Mouse (Mus musculus) adrenal gland, adult 8-10 months (tissue): Measurements from ENCODE around the gene Kdm6a. TPM values are rescaled to one million over a fixed set of nuclear protein-coding genes. Genes with fewer than 3 reads are reported as not detected.

ENCODE experiments used
- DNase-seq: peaks from one replicate; pipeline ENCODE4 v3.0.0; 2022
- total RNA-seq, 4 experiments: library from RNA; stranded (reverse); gene quantifications; 2 replicates each; pipeline ENCODE4 v1.2.4; 2022

The Kdm6a gene
- 10 to 100 TPM; 46.4 to 75.7 (median 62.6) TPM for total RNA-seq

DNA sequence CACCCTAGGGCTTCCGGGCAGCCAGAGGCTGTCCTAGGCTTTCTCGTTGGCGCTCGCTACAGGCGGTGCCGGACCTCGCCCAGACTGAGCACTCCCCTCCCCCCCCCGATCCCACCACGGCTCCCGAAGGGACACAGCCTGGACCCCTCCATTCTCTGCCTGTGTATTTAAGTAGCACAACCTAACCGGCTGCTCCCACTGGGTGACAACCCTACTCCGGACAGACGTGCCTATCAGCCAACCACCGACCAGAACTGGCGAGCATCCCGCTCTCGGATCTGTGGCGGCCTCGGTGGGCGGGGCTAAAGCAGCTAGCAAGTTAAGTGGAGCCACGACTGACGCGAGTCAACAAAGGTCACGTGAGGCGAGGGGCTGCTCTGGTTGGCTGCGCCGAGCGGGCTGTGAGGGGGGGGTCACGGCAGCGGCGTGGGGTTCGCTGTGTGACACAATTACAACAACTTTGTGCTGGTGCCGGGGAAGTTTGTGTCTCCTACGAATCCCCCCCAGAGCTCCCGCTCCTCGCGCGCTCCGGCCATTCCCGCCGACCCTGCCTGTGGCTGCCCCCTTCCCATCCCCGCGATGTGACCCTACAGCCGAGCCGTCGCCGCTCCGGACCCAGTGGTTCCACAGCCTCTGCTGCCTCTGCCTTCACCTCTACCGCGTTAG lies at the start of gene Kdm6a:
TSS of gene Kdm6a (plus strand) at position 384 of the 666 bp plus-strand sequence.
- peak; percentile 100 for DNase-seq

DNA sequence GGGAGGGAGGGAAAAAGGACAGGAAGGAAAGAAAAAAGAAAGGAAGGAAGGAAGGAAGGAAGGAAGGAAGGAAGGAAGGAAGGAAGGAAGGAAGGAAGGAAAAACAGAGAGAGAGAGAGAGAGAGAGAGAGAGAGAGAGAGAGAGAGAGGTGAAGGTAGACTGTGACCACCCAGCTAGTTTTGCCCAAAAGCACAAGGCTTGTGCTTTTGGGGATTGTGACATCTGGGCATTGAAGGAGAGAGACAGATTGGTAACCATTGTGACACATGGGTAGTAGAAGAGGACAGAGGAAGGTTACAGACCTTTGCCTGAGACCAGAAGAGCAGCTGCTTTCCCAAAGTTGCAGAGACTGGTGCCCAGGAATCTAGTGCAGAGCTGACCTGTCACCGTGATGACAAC lies 16.8 kb upstream of the Kdm6a start, which contains the start of gene Dusp21:
TSS of gene Dusp21 (plus strand) at position 301 of the 400 bp plus-strand sequence.
- DNase-seq, result no peak

- no peak for DNase-seq
Measured at GRCm38 (mm10) chrX:18160734-18161442, 1.5 kb upstream of the Kdm6a start.

DNA sequence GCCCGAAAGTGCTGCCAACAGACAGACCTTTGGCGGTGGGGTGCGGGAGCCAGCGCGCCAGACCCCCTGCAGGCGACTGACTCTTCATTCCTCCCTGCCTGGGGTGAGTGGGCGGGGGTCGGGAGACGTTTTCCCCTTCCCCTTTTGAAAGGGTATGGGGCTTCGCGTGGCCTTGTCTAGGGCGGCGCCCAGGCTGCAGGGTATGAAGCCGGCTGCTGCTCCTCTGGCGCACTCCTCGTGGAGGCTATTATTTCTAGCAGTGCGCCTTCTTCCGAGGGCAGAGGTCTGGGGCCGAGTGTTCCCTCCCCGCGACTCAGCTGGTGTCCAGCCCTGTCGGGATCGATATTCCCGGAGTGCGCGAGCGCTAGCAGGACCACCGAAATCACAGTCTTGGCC lies 581 bp upstream of the Kdm6a start:
- no peak for DNase-seq

GRCm38 (mm10) chrX:18162861-18163731 lies 721 bp downstream of the Kdm6a start:
- peak; percentile 60 for DNase-seq

DNA sequence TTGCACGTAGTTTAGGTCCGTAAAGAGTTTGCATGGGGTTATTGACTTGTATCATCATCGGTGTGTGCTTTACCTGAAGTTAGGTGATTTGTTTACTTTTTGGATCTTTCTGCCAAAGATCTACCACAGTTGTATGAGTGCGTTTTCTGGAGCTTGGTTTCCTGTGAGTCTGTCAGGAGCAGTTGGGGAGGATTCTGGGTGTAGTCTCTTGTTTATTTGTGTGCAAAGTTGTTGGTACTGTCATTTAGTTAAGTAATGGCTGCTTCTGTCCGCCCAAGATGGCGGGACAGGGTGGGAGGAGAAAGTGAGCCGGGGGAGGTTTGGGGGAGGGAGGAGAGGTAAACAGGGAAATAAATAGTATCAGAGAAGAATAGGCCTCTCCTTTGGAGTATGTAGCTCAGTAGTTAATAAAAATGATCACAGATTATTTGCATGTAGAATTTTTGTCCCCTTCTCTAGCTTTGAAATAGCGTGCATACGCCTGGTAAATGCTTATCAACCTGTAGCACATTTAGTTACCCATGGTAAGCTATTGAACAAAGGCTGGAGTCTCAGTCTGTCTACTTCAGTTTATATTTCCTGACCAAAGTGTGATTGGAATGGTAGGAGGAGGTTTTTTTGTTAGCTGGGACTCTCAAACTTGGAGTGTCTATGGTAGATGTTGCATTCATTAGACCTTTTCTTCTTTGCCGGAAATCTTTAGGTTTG lies 1.7 kb downstream of the Kdm6a start:
- peak; percentile 25 for DNase-seq

- DNase-seq, result no peak
Measured at GRCm38 (mm10) chrX:18165121-18165520, 2.7 kb downstream of the Kdm6a start.

- DNase-seq, result no peak
Measured at GRCm38 (mm10) chrX:18166961-18167360, 4.6 kb downstream of the Kdm6a start.

DNA sequence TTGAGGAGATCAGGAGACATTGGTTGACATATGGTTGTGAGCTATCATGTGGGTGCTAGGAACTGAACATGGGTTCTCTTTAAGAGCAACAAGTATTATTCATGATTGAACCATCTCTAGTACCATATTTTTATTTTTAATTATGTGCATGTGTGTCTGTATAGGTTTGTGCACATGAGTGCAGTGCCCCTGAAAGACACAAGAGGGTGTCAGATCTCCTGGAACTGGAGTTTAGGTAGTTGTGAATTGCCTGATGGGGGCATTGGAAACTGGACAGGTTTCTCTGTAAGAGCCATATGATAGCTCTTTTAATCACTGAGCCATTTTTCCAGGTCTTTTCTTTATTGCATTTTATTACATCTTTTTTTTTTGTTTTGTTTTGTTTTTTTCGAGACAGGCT lies 6.6 kb downstream of the Kdm6a start:
- no peak for DNase-seq

- no peak for DNase-seq
Measured at GRCm38 (mm10) chrX:18174831-18175230, 12.5 kb downstream of the Kdm6a start.

- DNase-seq, result no peak
Measured at GRCm38 (mm10) chrX:18177803-18178202, 15.4 kb downstream of the Kdm6a start.

- DNase-seq, result no peak
Measured at GRCm38 (mm10) chrX:18179492-18179891, 17.1 kb downstream of the Kdm6a start.

DNA sequence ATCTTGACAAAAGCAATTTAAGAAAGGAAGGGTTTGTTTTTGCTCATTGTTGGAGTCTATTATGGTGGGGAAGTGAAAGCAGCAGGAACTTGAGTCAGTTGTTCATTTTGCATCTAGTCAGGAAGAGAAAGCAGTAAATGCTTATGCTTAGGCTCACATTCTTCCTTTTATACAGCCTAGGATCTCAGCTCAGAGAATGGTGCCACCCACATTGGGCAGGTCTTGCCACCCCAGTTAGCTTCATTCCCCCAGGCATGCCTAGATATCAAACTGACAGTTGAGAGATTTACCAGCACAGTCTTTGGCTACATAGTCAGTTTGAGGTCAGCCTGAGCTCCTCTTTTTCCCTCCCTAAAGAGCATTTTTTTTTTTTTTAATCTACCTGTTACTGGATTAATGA lies 24.8 kb downstream of the Kdm6a start:
- DNase-seq, result no peak

- DNase-seq, result no peak
Measured at GRCm38 (mm10) chrX:18188293-18188692, 25.9 kb downstream of the Kdm6a start.

GRCm38 (mm10) chrX:18239572-18239971 lies 77.2 kb downstream of the Kdm6a start:
- no peak for DNase-seq

GRCm38 (mm10) chrX:18250621-18251020 lies 88.2 kb downstream of the Kdm6a start:
- DNase-seq, result no peak

DNA sequence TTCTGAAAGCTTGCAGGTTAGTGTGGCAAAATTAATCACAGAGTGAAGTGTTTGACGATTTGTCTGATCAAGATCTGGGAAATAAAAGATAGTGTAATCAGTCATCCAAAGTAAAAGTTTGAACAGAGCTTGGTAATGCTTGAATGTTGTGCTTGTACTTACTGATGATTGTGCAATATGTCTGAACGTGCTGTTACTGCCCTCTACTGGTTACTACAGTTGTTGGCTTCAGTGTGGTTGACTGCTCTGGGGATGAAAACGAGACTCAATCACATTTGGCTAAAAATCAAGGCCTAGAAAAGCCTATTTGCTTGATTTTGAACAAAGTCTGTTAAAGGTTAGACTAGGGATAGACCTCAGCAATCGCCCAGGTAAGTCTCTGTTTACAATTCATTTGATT lies 92.4 kb downstream of the Kdm6a start:
- DNase-seq, result peak; percentile 21

- no peak for DNase-seq
Measured at GRCm38 (mm10) chrX:18258238-18258809, 95.9 kb downstream of the Kdm6a start.

DNA sequence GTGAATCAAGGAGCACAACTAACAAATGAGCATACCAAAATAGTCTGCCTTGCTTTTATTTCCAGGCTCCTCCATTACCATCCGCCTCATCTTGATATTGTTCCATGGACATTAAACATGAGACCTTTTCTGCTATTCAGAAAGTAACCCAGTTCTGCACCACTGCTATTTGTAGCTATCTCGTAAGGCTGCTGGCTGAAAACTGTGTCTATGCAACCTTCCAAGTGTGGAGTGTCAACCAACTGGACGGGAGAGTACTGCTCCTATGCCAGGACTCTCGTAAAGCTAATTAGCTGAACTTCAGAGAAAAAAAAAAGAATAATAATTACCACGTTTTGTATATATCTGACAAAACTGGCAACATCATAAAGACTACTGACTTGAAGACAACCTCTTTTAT lies 116.2 kb downstream of the Kdm6a start:
- no peak for DNase-seq

- DNase-seq, result no peak
Measured at GRCm38 (mm10) chrX:18280134-18280533, 117.8 kb downstream of the Kdm6a start.
